Mouse (Mus musculus) lung, embryonic 14.5 days (tissue): ENCODE measurements around the gene Rps7. TPM values are rescaled to one million over a fixed set of nuclear protein-coding genes. Genes with fewer than 3 reads are reported as not detected.

Experiments used
- ATAC-seq: fragments of 200-750 bp; cut with Nextera tagmentation; 2 replicates; pipeline ENCODE4 v1.8.0; 2017; ENCODE audit warnings: mild to moderate bottlenecking, moderate TSS enrichment, moderate library complexity; ENCODE audit not compliant: insufficient read depth
- DNase-seq: peaks from one replicate; pipeline ENCODE4 v3.0.0-alpha.2; 2015
- H3K27ac ChIP-seq: fragments of 300-500 bp; sonication (generic); 2 replicates; pipeline ENCODE4 v1.5.1; 2014; ENCODE audit warnings: low read depth, mild to moderate bottlenecking, moderate library complexity
- H3K27me3 ChIP-seq: fragments of 300-500 bp; sonication (generic); 2 replicates; pipeline ENCODE4 v1.6.1; 2014; ENCODE audit warnings: low read length, control low read depth; ENCODE audit not compliant: insufficient read depth
- H3K36me3 ChIP-seq: fragments of 300-500 bp; sonication (generic); 2 replicates; pipeline ENCODE4 v1.6.1; 2014; ENCODE audit warnings: control low read depth; ENCODE audit not compliant: insufficient read depth
- H3K4me1 ChIP-seq: fragments of 300-500 bp; sonication (generic); 2 replicates; pipeline ENCODE4 v1.6.1; 2014; ENCODE audit warnings: antibody characterized with exemption, control low read depth; ENCODE audit not compliant: insufficient read depth
- H3K4me2 ChIP-seq: fragments of 300-500 bp; sonication (generic); 2 replicates; pipeline ENCODE4 v1.6.1; 2014; ENCODE audit warnings: mild to moderate bottlenecking
- H3K4me3 ChIP-seq: fragments of 300-500 bp; sonication (generic); 2 replicates; pipeline ENCODE4 v1.5.1; 2014; ENCODE audit warnings: low read depth, low read length
- H3K9ac ChIP-seq: fragments of 300-500 bp; sonication (generic); 2 replicates; pipeline ENCODE4 v1.6.1; 2014
- H3K9me3 ChIP-seq: fragments of 300-500 bp; sonication (generic); 2 replicates; pipeline ENCODE4 v1.6.1; 2016; ENCODE audit warnings: low read depth, low read length, control low read depth
- CTCF ChIP-seq: IDR thresholded peaks from 2 replicates; pipeline ENCODE4 v1.5.1; 2016; ENCODE audit warnings: antibody characterized with exemption, low read depth
- WGBS: fragments of 180-500 bp; shearing (Covaris S2); extraction: QIAGEN DNeasy Blood & Tissue Kit; methylation state at CpG from one replicate; pipeline ENCODE4 v1.1.7; 2014; 5-methylcytosine and 5-hydroxymethylcytosine counted together
- polyA plus RNA-seq: library from polyadenylated mRNA; unstranded; fragments of >200 nt; fragmentation: Nextera tagmentation; extraction: Ambion mirVana; gene quantifications from 2 replicates; pipeline ENCODE4 v1.2.1, GENCODE M21; 2014

Gene Rps7
- polyA plus RNA-seq, 1 experiment from 2014 or later: 950 TPM

DNA sequence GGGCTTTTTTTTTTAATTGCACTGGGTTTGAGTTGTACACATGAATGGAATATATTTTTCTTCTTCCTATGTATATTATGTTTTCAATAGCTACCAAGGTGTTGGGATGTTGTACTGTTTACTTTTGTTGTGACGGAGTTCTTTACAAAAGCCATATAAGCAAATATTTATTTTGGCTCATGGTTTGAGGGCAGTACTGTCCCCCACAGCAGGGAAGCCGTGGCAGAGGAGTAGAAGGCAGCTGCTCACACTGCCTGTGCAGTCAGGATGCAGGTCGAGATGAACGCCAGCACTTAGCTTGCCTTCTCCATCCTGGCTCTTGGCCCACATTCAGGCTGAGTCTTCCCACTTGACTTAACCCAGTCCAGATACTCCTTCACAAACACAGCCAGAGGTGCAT, 31.0 kb upstream of the Rps7 start:
- WGBS: 27% methylated on average over 4 of the region's 4 CpGs
- ATAC-seq: peak; percentile 31; the same call in 1 of the 2 replicates
- no peak for TF ChIP-seq CTCF

DNA sequence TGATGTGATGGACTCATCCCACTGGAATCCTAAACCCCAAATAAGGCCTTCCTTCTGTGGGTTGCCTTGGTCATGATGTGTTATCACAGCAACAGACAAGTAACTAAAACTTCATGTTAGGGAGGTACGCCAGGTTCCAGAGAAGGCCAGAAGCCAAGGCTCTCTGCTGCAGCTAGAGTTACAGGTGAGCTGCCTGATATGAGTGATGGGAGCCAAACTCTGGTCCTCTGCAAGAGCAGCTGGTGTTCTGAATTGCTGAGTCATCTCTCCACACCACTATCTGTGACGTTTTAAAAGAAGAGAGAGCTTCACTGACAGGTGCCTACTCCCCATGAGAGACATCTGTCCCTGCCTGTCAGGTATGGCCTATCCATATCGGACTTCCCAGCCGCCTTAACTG, 26.9 kb upstream of the Rps7 start:
- Histone ChIP-seq H3K4me3 (no peak overlapping the region), H3K9ac (no peak overlapping the region), H3K9me3 (no peaks in the 10 kb centered on the region), H3K27ac (no peak overlapping the region), H3K4me1 (peaks cover 7% of the 10 kb centered on the region; the same call in 1 of the 2 replicates), H3K27me3 (no peaks in the 10 kb centered on the region), H3K36me3 (peaks cover 31% of the 10 kb centered on the region), H3K4me2 (no peak overlapping the region)
- ATAC-seq (no peak), DNase-seq (no peak)
- no peak for TF ChIP-seq CTCF
- 83% methylated on average over 4 of the region's 4 CpGs for WGBS

More for the DNA sequence above, 31.0 kb upstream of the Rps7 start:
- H3K4me3 ChIP-seq: no peak overlapping the region
- peaks cover 9% of the 10 kb centered on the region; the same call in 1 of the 2 replicates for H3K4me1 ChIP-seq
- no peaks in the 10 kb centered on the region for H3K36me3 ChIP-seq
- H3K27ac ChIP-seq: no peak overlapping the region
- H3K27me3 ChIP-seq: no peaks in the 10 kb centered on the region
- no peak for DNase-seq
- no peak overlapping the region for H3K4me2 ChIP-seq
- H3K9me3 ChIP-seq: no peaks in the 10 kb centered on the region
- H3K9ac ChIP-seq: no peak overlapping the region

GRCm38 (mm10) chr12:28649141-28650110, 13.7 kb upstream of the Rps7 start, which contains the start of gene Rnaseh1:
Rnaseh1 (plus strand) TSS chr12:28649602.
- H3K9ac ChIP-seq: peak within 1 kb of the TSS; percentile 73
- H3K27ac ChIP-seq: peak within 1 kb of the TSS; percentile 63
- peak within 1 kb of the TSS; percentile 85 for H3K4me3 ChIP-seq
- H3K4me1 ChIP-seq: 0 out of 2 replicates have a peak, but pooled peaks cover 5% of the 10 kb centered on the region
- DNase-seq (peak; percentile 96), ATAC-seq (peak; percentile 95)
- TF ChIP-seq CTCF: no peak
- H3K9me3 ChIP-seq: no peaks in the 10 kb centered on the region
- WGBS: 2% methylated on average over 51 of the region's 52 CpGs
- H3K36me3 ChIP-seq: peaks cover 12% of the 10 kb centered on the region
- no peaks in the 10 kb centered on the region for H3K27me3 ChIP-seq
- peak within 1 kb of the TSS; percentile 85 for H3K4me2 ChIP-seq

DNA sequence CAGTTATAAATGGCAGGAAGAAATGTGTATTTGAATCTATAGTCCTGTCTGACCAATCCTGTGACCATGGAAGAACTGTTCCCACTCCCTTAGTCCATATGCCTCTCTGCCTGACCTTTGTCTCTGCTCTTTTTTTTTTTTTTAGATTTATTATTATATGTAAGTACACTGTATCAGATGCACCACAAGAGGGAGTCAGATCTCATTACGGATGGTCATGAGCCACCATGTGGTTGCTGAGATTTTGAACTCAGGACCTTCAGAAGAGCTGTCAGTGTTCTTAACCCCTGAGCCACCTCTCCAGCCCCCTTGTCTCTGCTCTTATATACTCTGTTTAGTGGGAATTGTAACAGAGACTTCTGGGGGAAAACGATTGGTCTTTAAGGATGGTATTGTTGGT, 3.0 kb upstream of the Rps7 start:
- Histone ChIP-seq H3K9ac (no peak overlapping the region), H3K9me3 (no peaks in the 10 kb centered on the region)
- WGBS: 66% methylated on average over 2 of the region's 2 CpGs

DNA sequence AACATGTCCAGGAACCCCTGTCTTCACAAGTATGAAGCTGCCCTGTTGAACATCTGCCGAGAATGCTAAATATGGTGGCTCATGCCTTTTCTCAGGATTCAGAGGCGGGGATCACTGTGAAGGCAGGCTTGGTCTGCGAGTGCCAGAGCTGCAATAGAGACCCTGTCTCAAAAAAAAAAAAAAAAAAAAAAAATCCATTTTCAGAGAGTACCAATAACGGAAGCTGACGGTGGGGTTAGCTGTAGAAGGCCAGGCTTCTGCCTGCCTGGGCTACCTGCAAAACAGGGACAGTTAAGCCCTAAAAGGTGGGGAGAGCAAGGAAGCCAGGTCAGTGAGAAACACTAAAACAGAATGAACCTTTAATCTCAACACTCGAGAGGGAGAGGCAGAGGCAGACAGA, 790 bp upstream of the Rps7 start:
- Histone ChIP-seq H3K27me3 (no peaks in the 10 kb centered on the region), H3K4me1 (peaks cover 2% of the 10 kb centered on the region; the same call in 1 of the 2 replicates), H3K4me2 (peak overlapping the region; percentile 90), H3K4me3 (peak overlapping the region; percentile 86), H3K9me3 (no peaks in the 10 kb centered on the region), H3K36me3 (peaks cover 34% of the 10 kb centered on the region), H3K9ac (no peak overlapping the region; the same call in 1 of the 2 replicates), H3K27ac (no peak overlapping the region)
- WGBS: 81% methylated on average over 6 of the region's 6 CpGs
- ATAC-seq: no peak
- no peak for TF ChIP-seq CTCF
- DNase-seq: no peak

More for the DNA sequence above, 3.0 kb upstream of the Rps7 start:
- DNase-seq (no peak), ATAC-seq (no peak)
- H3K27me3 ChIP-seq: no peaks in the 10 kb centered on the region
- peaks cover 2% of the 10 kb centered on the region; the same call in 1 of the 2 replicates for H3K4me1 ChIP-seq
- no peak; the same call in 1 of the 2 replicates for TF ChIP-seq CTCF
- no peak overlapping the region for H3K4me2 ChIP-seq
- peaks cover 11% of the 10 kb centered on the region for H3K36me3 ChIP-seq
- H3K27ac ChIP-seq: no peak overlapping the region
- H3K4me3 ChIP-seq: no peak overlapping the region

DNA sequence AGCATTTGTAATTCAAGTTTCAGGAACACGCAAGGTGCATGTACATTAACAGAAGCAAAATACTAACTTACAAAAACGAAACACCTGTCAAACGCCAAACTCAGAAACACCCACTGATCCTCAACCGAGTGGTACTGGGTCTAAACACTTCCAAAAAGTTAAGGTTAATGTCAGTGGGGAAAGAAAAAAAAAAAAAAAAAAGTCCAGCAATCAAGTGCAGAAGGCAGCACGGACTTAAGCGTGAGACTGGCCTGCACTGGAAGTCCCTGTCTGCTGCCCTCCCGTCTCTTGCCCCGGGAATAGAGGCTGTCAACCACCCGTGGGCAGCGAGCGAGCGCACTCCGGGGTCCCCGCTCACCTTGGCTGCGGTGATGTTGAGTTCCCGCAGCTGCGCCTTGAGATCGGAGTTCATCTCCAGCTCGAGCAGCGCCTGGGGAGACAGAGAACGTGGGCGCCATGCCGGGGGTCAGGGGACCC, 657 bp downstream of the Rps7 start:
- H3K36me3 ChIP-seq: peaks cover 48% of the 10 kb centered on the region
- H3K4me3 ChIP-seq: peak overlapping the region; percentile 86
- ATAC-seq (peak; percentile 12; the same call in 1 of the 2 replicates), DNase-seq (peak; percentile 45)
- peak overlapping the region; percentile 90 for H3K27ac ChIP-seq
- H3K9me3 ChIP-seq: no peaks in the 10 kb centered on the region
- no peaks in the 10 kb centered on the region for H3K27me3 ChIP-seq
- WGBS: 2% methylated on average over 23 of the region's 23 CpGs
- no peak for TF ChIP-seq CTCF
- H3K4me2 ChIP-seq: peak overlapping the region; percentile 90
- peaks cover 2% of the 10 kb centered on the region; the same call in 1 of the 2 replicates for H3K4me1 ChIP-seq
- H3K9ac ChIP-seq: peak overlapping the region; percentile 99

- H3K27me3 ChIP-seq: no peaks in the 10 kb centered on the region
- H3K36me3 ChIP-seq: peaks cover 56% of the 10 kb centered on the region
- ATAC-seq (no peak), DNase-seq (no peak)
- no peak overlapping the region for H3K4me2 ChIP-seq
- H3K4me3 ChIP-seq: no peak overlapping the region
- H3K27ac ChIP-seq: no peak overlapping the region
- WGBS: 92% methylated on average over 2 of the region's 2 CpGs
- TF ChIP-seq CTCF: no peak
- no peak overlapping the region for H3K9ac ChIP-seq
- no peaks in the 10 kb centered on the region for H3K4me1 ChIP-seq
- H3K9me3 ChIP-seq: no peaks in the 10 kb centered on the region
Observed at GRCm38 (mm10) chr12:28628436-28628835, 7.3 kb downstream of the Rps7 start.
